Mouse (Mus musculus): ENCODE measurements at regions not wholly inside any gene's neighbourhood (a gene's known extent, or its start where the extent isn't known, plus 50 kb on each side); places are given as distances from the start of the nearest gene placed in this dataset.

DNA sequence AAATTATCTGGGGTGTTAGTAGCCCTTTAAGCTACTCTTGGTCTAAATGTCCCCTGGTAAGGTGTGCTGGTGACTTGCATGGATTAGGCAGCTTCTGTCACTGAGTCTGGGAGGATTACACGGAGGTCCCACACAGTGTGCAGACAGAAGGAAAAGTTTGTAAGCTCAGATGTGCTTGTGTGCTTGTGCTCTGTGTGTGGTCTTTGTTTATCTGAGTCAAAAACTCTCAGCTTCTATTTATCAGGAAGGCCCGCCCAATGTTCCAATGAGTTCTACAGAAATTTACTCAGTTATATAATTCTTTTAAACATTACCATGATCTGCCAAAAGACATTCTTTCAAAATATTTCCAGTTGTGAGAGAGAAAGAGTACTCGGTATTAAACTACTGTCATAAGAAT is 60.4 kb upstream of the Wdr72 start:
- TF ChIP-seq CTCF (IDR thresholded peaks at IDR 0.05; ENCODE audit: low read depth, low read length) (no peak), POLR2A (IDR thresholded peaks at IDR 0.05; ENCODE audit: extremely low read depth, insufficient read depth, low read length) (no peak)
